Mouse (Mus musculus) neural tube, embryonic 15.5 days (tissue): ENCODE results near the gene Smok3a. TPM values are rescaled to one million over a fixed set of nuclear protein-coding genes. Genes with fewer than 3 reads are reported as not detected.

Source experiments
- polyA plus RNA-seq: library from polyadenylated mRNA; unstranded; fragments of >200 nt; fragmentation: Nextera tagmentation; extraction: Ambion mirVana; gene quantifications from 2 replicates; pipeline ENCODE4 v1.2.1, GENCODE M21; 2015

Smok3a gene
- polyA plus RNA-seq, 1 experiment from 2014 or later = not detected

Other genes starting within 250 kb of the Smok3a start
- 38.2 and 42.3 TPM in 2 replicates for gene Ppp1r35, start 242.4 kb upstream of the Smok3a start, polyA plus RNA-seq
- 10.0 and 12.7 TPM in 2 replicates for gene Mepce, start 233.6 kb upstream of the Smok3a start, polyA plus RNA-seq
- 14.9 and 17.0 TPM in 2 replicates for gene Zcwpw1, start 233.5 kb upstream of the Smok3a start, polyA plus RNA-seq
- 0.31 and 0.65 TPM in 2 replicates for gene Pilra, start 185.0 kb upstream of the Smok3a start, polyA plus RNA-seq
- gene Pilrb1, start 163.2 kb upstream of the Smok3a start, polyA plus RNA-seq = 0.41 TPM in 1 of 2 replicates, not detected in the other
- gene Pilrb2, start 149.4 kb upstream of the Smok3a start, polyA plus RNA-seq = not detected in 2 replicates
- 1.7 TPM in 1 of 2 replicates, not detected in the other for gene Cyp3a13, start 99.6 kb upstream of the Smok3a start, polyA plus RNA-seq
- 1.6 and 1.7 TPM in 2 replicates for gene Gjc3, start 58.2 kb upstream of the Smok3a start, polyA plus RNA-seq
- gene Azgp1, start 39.7 kb upstream of the Smok3a start, polyA plus RNA-seq = not detected in 2 replicates
- not detected in 2 replicates for gene Smok3b, start 168 bp downstream of the Smok3a start, polyA plus RNA-seq
- not detected in 2 replicates for gene Smok3c, start 31.9 kb downstream of the Smok3a start, polyA plus RNA-seq
- gene Zkscan1, start 63.8 kb downstream of the Smok3a start, polyA plus RNA-seq = 17.3 and 18.2 TPM in 2 replicates
- gene Zscan21, start 95.6 kb downstream of the Smok3a start, polyA plus RNA-seq = 75.3 and 80.5 TPM in 2 replicates
- 22.0 and 24.9 TPM in 2 replicates for gene Zfp113, start 134.5 kb downstream of the Smok3a start, polyA plus RNA-seq
- gene Cops6, start 139.8 kb downstream of the Smok3a start, polyA plus RNA-seq = 325 and 328 TPM in 2 replicates
- gene Ap4m1, start 150.7 kb downstream of the Smok3a start, polyA plus RNA-seq = 22.8 and 23.0 TPM in 2 replicates
- 62.9 and 99.9 TPM in 2 replicates for gene Mcm7, start 151.2 kb downstream of the Smok3a start, polyA plus RNA-seq
- gene Taf6, start 166.2 kb downstream of the Smok3a start, polyA plus RNA-seq = 62.5 and 70.0 TPM in 2 replicates
- gene Cnpy4, start 166.2 kb downstream of the Smok3a start, polyA plus RNA-seq = 26.2 and 31.7 TPM in 2 replicates
- gene Mblac1, start 173.1 kb downstream of the Smok3a start, polyA plus RNA-seq = 13.4 and 14.8 TPM in 2 replicates
- gene Nxpe5, start 204.6 kb downstream of the Smok3a start, polyA plus RNA-seq = not detected in 2 replicates
- gene Lamtor4, start 234.2 kb downstream of the Smok3a start, polyA plus RNA-seq = 113 and 121 TPM in 2 replicates
- 16.9 and 19.2 TPM in 2 replicates for gene BC037034, start 242.8 kb downstream of the Smok3a start, polyA plus RNA-seq